Mouse (Mus musculus) myocyte (in vitro differentiated cells): ENCODE measurements around the gene Crbn. TPM values are rescaled to one million over a fixed set of nuclear protein-coding genes. Genes with fewer than 3 reads are reported as not detected.

Experiments
- H3K27me3 ChIP-seq: one replicate; pipeline ENCODE4 v1.6.1; 2011; ENCODE audit not compliant: control insufficient read depth, insufficient read depth, insufficient read length
- H3K36me3 ChIP-seq: one replicate; pipeline ENCODE4 v1.6.1; 2011; ENCODE audit not compliant: control insufficient read depth, insufficient read depth
- H3K4me2 ChIP-seq: one replicate; pipeline ENCODE4 v1.6.1; 2011; ENCODE audit warnings: low read depth, control low read depth
- H3K4me3 ChIP-seq: one replicate; pipeline ENCODE4 v1.5.1; 2011; ENCODE audit warnings: mild to moderate bottlenecking, control low read depth, moderate library complexity
- H3K79me2 ChIP-seq: one replicate; pipeline ENCODE4 v1.6.1; 2011; ENCODE audit not compliant: control insufficient read depth, insufficient read depth
- H3ac ChIP-seq: one replicate; pipeline ENCODE4 v1.6.1; 2011; ENCODE audit not compliant: control insufficient read depth, insufficient read length
- CEBPB ChIP-seq: IDR thresholded peaks from 2 replicates; pipeline ENCODE4 v1.6.1; 2011; ENCODE audit warnings: mild to moderate bottlenecking, moderate library complexity; ENCODE audit not compliant: poor library complexity, insufficient read depth, severe bottlenecking
- E2F4 ChIP-seq: IDR thresholded peaks from one replicate; pipeline ENCODE4 v1.6.1; 2011; ENCODE audit warnings: mild to moderate bottlenecking, control low read depth, moderate library complexity; ENCODE audit not compliant: insufficient read depth
- MAX ChIP-seq: IDR thresholded peaks from one replicate; pipeline ENCODE4 v1.6.1; 2011; ENCODE audit warnings: low read depth, mild to moderate bottlenecking, control low read depth
- MYOD1 ChIP-seq, 3 experiments: IDR thresholded peaks; one replicate each; pipeline ENCODE4 v1.6.1; 2011; ENCODE audit warnings: control low read depth in 2 of 3, low read depth in 2 of 3, mild to moderate bottlenecking in 2 of 3, moderate library complexity in 1 of 3; ENCODE audit not compliant: insufficient read length in 2 of 3, control insufficient read depth in 1 of 3
- MYOG ChIP-seq, 3 experiments: IDR thresholded peaks; one replicate each; pipeline ENCODE4 v1.6.1; 2011; ENCODE audit warnings: control low read depth in 2 of 3, low read depth in 2 of 3, mild to moderate bottlenecking in 2 of 3; ENCODE audit not compliant: insufficient read length in 2 of 3, control insufficient read depth in 1 of 3, insufficient read depth in 1 of 3
- POLR2A ChIP-seq: IDR thresholded peaks from one replicate; pipeline ENCODE4 v1.6.1; 2011; ENCODE audit warnings: low read depth, mild to moderate bottlenecking, control low read depth, moderate library complexity; ENCODE audit not compliant: insufficient read length
- POLR2AphosphoS2 ChIP-seq: IDR thresholded peaks from one replicate; pipeline ENCODE4 v1.6.1; 2011; ENCODE audit warnings: low read depth, control low read depth; ENCODE audit not compliant: insufficient read length
- REST ChIP-seq: IDR thresholded peaks from one replicate; pipeline ENCODE4 v1.6.1; 2011; ENCODE audit warnings: mild to moderate bottlenecking, control low read depth, moderate library complexity; ENCODE audit not compliant: insufficient read depth, insufficient read length
- SRF ChIP-seq: IDR thresholded peaks from one replicate; pipeline ENCODE4 v1.6.1; 2011; ENCODE audit warnings: low read depth; ENCODE audit not compliant: control insufficient read depth, insufficient read length
- TCF12 ChIP-seq: IDR thresholded peaks from one replicate; pipeline ENCODE4 v1.6.1; 2011; ENCODE audit warnings: mild to moderate bottlenecking, control low read depth; ENCODE audit not compliant: poor library complexity, insufficient read depth, severe bottlenecking
- TCF3 ChIP-seq: IDR thresholded peaks from one replicate; pipeline ENCODE4 v1.6.1; 2011; ENCODE audit warnings: low read depth, control low read depth; ENCODE audit not compliant: insufficient read length
- USF1 ChIP-seq: IDR thresholded peaks from one replicate; pipeline ENCODE4 v1.6.1; 2011; ENCODE audit warnings: low read depth, mild to moderate bottlenecking, control low read depth, moderate library complexity
- polyA plus RNA-seq: library from polyadenylated mRNA; unstranded; fragments of >200 nt; fragmentation: generic; extraction: Trizol; gene quantifications from one replicate; pipeline ENCODE4 v1.2.1, GENCODE M21; 2012; ENCODE audit warnings: missing spikeins

The Crbn gene
- polyA plus RNA-seq, 1 experiment: 14.9 TPM

GRCm38 (mm10) chr6:106822329-106822728 lies 22.5 kb upstream of the Crbn start:
- TF ChIP-seq POLR2A: no peak
- TF ChIP-seq TCF3: no peak
- TF ChIP-seq MAX: no peak
- TF ChIP-seq MYOG (IDR thresholded peaks at IDR 0.05; ENCODE audit: control insufficient read depth in 1 of 3, insufficient read depth in 1 of 3, insufficient read length in 2 of 3, low read depth in 2 of 3): no peak
- TF ChIP-seq REST: no peak
- TF ChIP-seq SRF: no peak
- TF ChIP-seq CEBPB: no peak
- TF ChIP-seq POLR2AphosphoS2: no peak
- no peak for TF ChIP-seq E2F4
- TF ChIP-seq MYOD1 (IDR thresholded peaks at IDR 0.05; ENCODE audit: control insufficient read depth in 1 of 3, insufficient read length in 2 of 3, low read depth in 2 of 3): no peak
- no peak for TF ChIP-seq TCF12
- no peak for TF ChIP-seq USF1
- Histone ChIP-seq H3ac (no peak overlapping the region), H3K79me2 (no peaks in the 10 kb centered on the region), H3K27me3 (no peaks in the 10 kb centered on the region), H3K36me3 (no peaks in the 10 kb centered on the region), H3K4me3 (no peak overlapping the region), H3K4me2 (no peak overlapping the region)

- Histone ChIP-seq H3K4me2 (no peak overlapping the region), H3K4me3 (no peak overlapping the region), H3ac (no peak overlapping the region), H3K79me2 (no peaks in the 10 kb centered on the region), H3K27me3 (no peaks in the 10 kb centered on the region), H3K36me3 (no peaks in the 10 kb centered on the region)
- TF ChIP-seq POLR2AphosphoS2: no peak
- TF ChIP-seq MYOG (IDR thresholded peaks at IDR 0.05; ENCODE audit: control insufficient read depth in 1 of 3, insufficient read depth in 1 of 3, insufficient read length in 2 of 3, low read depth in 2 of 3): no peak
- no peak for TF ChIP-seq MYOD1 (IDR thresholded peaks at IDR 0.05; ENCODE audit: control insufficient read depth in 1 of 3, insufficient read length in 2 of 3, low read depth in 2 of 3)
- no peak for TF ChIP-seq USF1
- no peak for TF ChIP-seq SRF
- no peak for TF ChIP-seq TCF12
- no peak for TF ChIP-seq E2F4
- TF ChIP-seq REST: no peak
- TF ChIP-seq CEBPB: no peak
- no peak for TF ChIP-seq TCF3
- TF ChIP-seq MAX: no peak
- no peak for TF ChIP-seq POLR2A
These were observed 20.7 kb upstream of the Crbn start for GRCm38 (mm10) chr6:106820566-106820965.

GRCm38 (mm10) chr6:106819906-106820305 lies 20.0 kb upstream of the Crbn start:
- Histone ChIP-seq H3ac (no peak overlapping the region), H3K36me3 (no peaks in the 10 kb centered on the region), H3K4me3 (no peak overlapping the region), H3K4me2 (no peak overlapping the region), H3K27me3 (no peaks in the 10 kb centered on the region), H3K79me2 (no peaks in the 10 kb centered on the region)
- TF ChIP-seq MYOG (IDR thresholded peaks at IDR 0.05; ENCODE audit: control insufficient read depth in 1 of 3, insufficient read depth in 1 of 3, insufficient read length in 2 of 3, low read depth in 2 of 3) (no peak), REST (no peak), POLR2A (no peak), USF1 (no peak), MYOD1 (IDR thresholded peaks at IDR 0.05; ENCODE audit: control insufficient read depth in 1 of 3, insufficient read length in 2 of 3, low read depth in 2 of 3) (no peak), TCF3 (no peak), SRF (no peak), E2F4 (no peak), CEBPB (no peak)

GRCm38 (mm10) chr6:106819246-106819645 lies 19.4 kb upstream of the Crbn start:
- Histone ChIP-seq H3K27me3 (no peaks in the 10 kb centered on the region), H3K79me2 (no peaks in the 10 kb centered on the region), H3K4me2 (no peak overlapping the region), H3ac (no peak overlapping the region), H3K4me3 (no peak overlapping the region), H3K36me3 (no peaks in the 10 kb centered on the region)
- TF ChIP-seq TCF3: no peak
- no peak for TF ChIP-seq CEBPB
- TF ChIP-seq E2F4: no peak
- no peak for TF ChIP-seq MAX
- no peak for TF ChIP-seq POLR2A
- no peak for TF ChIP-seq REST
- TF ChIP-seq USF1: no peak
- no peak for TF ChIP-seq MYOG (IDR thresholded peaks at IDR 0.05; ENCODE audit: control insufficient read depth in 1 of 3, insufficient read depth in 1 of 3, insufficient read length in 2 of 3, low read depth in 2 of 3)
- TF ChIP-seq TCF12: no peak
